Mouse (Mus musculus) liver, embryonic 14.5 days (tissue): ENCODE results near the gene Tia1. TPM values are rescaled to one million over a fixed set of nuclear protein-coding genes. Genes with fewer than 3 reads are reported as not detected.

ENCODE experiments used
- ATAC-seq: fragments of 200-750 bp; cut with Nextera tagmentation; 2 replicates; pipeline ENCODE4 v1.8.0; 2017; ENCODE audit warnings: moderate number of reproducible peaks, mild to moderate bottlenecking, moderate library complexity; ENCODE audit not compliant: insufficient read depth
- DNase-seq, 3 experiments: peaks; one replicate each; pipeline ENCODE4 v3.0.0-alpha.2; 2012 to 2013; ENCODE audit warnings: low read depth in 3 of 3, low spot score in 3 of 3
- H3K27ac ChIP-seq: fragments of 300-500 bp; sonication (generic); 2 replicates; pipeline ENCODE4 v1.5.1; 2014; ENCODE audit warnings: moderate library complexity, mild to moderate bottlenecking, control low read depth, inconsistent platforms
- H3K27me3 ChIP-seq: fragments of 300-500 bp; sonication (generic); 2 replicates; pipeline ENCODE4 v1.6.1; 2014; ENCODE audit warnings: mild to moderate bottlenecking, low read length, moderate library complexity; ENCODE audit not compliant: control insufficient read depth, insufficient read depth
- H3K36me3 ChIP-seq: fragments of 300-500 bp; sonication (generic); replicated peaks from 2 replicates; pipeline ENCODE4 v1.6.1; 2014; ENCODE audit warnings: low read depth; ENCODE audit not compliant: control insufficient read depth, insufficient read depth
- H3K4me1 ChIP-seq, 2 experiments: fragments of 200-500 bp in 1 of 2; fragments of 300-500 bp in 1 of 2; sonication (generic) in 1 of 2; replicated peaks; 2 replicates each; pipeline ENCODE4 v1.6.1; 2012 to 2014; ENCODE audit warnings: antibody characterized with exemption in 1 of 2, inconsistent platforms in 1 of 2, low read length in 1 of 2; ENCODE audit not compliant: control insufficient read depth in 2 of 2, insufficient read depth in 2 of 2
- H3K4me2 ChIP-seq: fragments of 300-500 bp; sonication (generic); 2 replicates; pipeline ENCODE4 v1.6.1; 2014; ENCODE audit warnings: low read depth, mild to moderate bottlenecking, control low read depth, moderate library complexity
- H3K4me3 ChIP-seq, 2 experiments: fragments of 200-500 bp in 1 of 2; fragments of 300-500 bp in 1 of 2; sonication (generic) in 1 of 2; 2 replicates each; pipeline ENCODE4 v1.5.1; 2012 to 2014; ENCODE audit warnings: low read depth in 2 of 2, low read length in 2 of 2, mild to moderate bottlenecking in 2 of 2, control low read depth in 1 of 2, inconsistent platforms in 1 of 2, moderate library complexity in 1 of 2; ENCODE audit not compliant: insufficient read depth in 1 of 2
- H3K9ac ChIP-seq: fragments of 300-500 bp; sonication (generic); replicated peaks from 2 replicates; pipeline ENCODE4 v1.6.1; 2014; ENCODE audit warnings: mild to moderate bottlenecking, control low read depth, moderate library complexity
- H3K9me3 ChIP-seq: fragments of 300-500 bp; sonication (generic); 2 replicates; pipeline ENCODE4 v1.6.1; 2016; ENCODE audit warnings: low read length, mixed read lengths; ENCODE audit not compliant: control insufficient read depth
- CTCF ChIP-seq: IDR thresholded peaks from 2 replicates; pipeline ENCODE4 v1.5.1; 2016; ENCODE audit warnings: antibody characterized with exemption, low read depth, control low read depth
- EP300 ChIP-seq: IDR thresholded peaks from 2 replicates; pipeline ENCODE4 v1.6.1; 2016; ENCODE audit warnings: antibody characterized with exemption, low read depth
- WGBS: fragments of 180-500 bp; shearing (Covaris S2); extraction: QIAGEN DNeasy Blood & Tissue Kit; methylation state at CpG from one replicate; pipeline ENCODE4 v1.1.7; 2014; ENCODE audit not compliant: insufficient replicate concordance; 5-methylcytosine and 5-hydroxymethylcytosine counted together
- polyA plus RNA-seq, 2 experiments: library from polyadenylated mRNA; depleted of rRNA in 1 of 2; stranded (reverse) in 1 of 2; unstranded in 1 of 2; fragments of >200 nt; fragmentation: Nextera tagmentation in 1 of 2; extraction: Ambion mirVana in 1 of 2; gene quantifications; 2 replicates each; pipeline versions ENCODE4 v1.2.1 to v1.2.3; 2012 to 2014

Tia1 gene
- polyA plus RNA-seq (2012; rRNA removed) (13.5 and 14.7 TPM in 2 replicates), polyA plus RNA-seq (2014; fragmentation: Nextera tagmentation; extraction: Ambion mirVana) (16.0 and 16.9 TPM in 2 replicates)

GRCm38 (mm10) chr6:86404100-86404861 is at the start of gene Tia1:
Gene Tia1 (plus strand): TSS chr6:86404219.
- no peak for TF ChIP-seq CTCF
- no peak for TF ChIP-seq EP300
- peaks cover 4 to 17% of the 10 kb centered on the region in 2 experiments; a peak in 3 of 4 replicates for H3K4me1 ChIP-seq
- no peaks in the 10 kb centered on the region for H3K27me3 ChIP-seq
- H3K4me3 ChIP-seq = peak within 1 kb of the TSS; percentile 88 to 92
- peak within 1 kb of the TSS; percentile 89 for H3K9ac ChIP-seq
- peak within 1 kb of the TSS; percentile 96 for H3K4me2 ChIP-seq
- ATAC-seq = peak; percentile 96
- DNase-seq = peak; percentile 92 to 95 (median 93)
- no peaks in the 10 kb centered on the region; the same call in 1 of the 2 replicates for H3K36me3 ChIP-seq
- H3K27ac ChIP-seq = peak within 1 kb of the TSS; percentile 75
- no peaks in the 10 kb centered on the region for H3K9me3 ChIP-seq
- under 1% methylated on average over 62 of the region's 62 CpGs for WGBS

- Histone ChIP-seq H3K36me3 (no peaks in the 10 kb centered on the region), H3K9ac (no peak overlapping the region), H3K9me3 (no peaks in the 10 kb centered on the region), H3K4me3 (no peak overlapping the region), H3K27ac (no peak overlapping the region), H3K4me1 (no peaks in the 10 kb centered on the region), H3K27me3 (no peaks in the 10 kb centered on the region), H3K4me2 (no peak overlapping the region)
- TF ChIP-seq EP300 (no peak), CTCF (peak; percentile 31)
- DNase-seq (no peak), ATAC-seq (no peak)
- WGBS = 58% methylated on average over 3 of the region's 3 CpGs
Observed at GRCm38 (mm10) chr6:86354948-86355347, 49.1 kb upstream of the Tia1 start.

- TF ChIP-seq EP300 (no peak), CTCF (no peak)
- no peaks in the 10 kb centered on the region for H3K27me3 ChIP-seq
- 36% methylated on average over 9 of the region's 9 CpGs for WGBS
- no peak for ATAC-seq
- no peak overlapping the region for H3K9ac ChIP-seq
- no peaks in the 10 kb centered on the region for H3K4me1 ChIP-seq
- H3K9me3 ChIP-seq = no peaks in the 10 kb centered on the region
- DNase-seq = no peak
- H3K4me2 ChIP-seq = no peak overlapping the region
- H3K4me3 ChIP-seq = no peak overlapping the region
- no peaks in the 10 kb centered on the region for H3K36me3 ChIP-seq
- H3K27ac ChIP-seq = no peak overlapping the region
Observed at GRCm38 (mm10) chr6:86356956-86357355, 47.1 kb upstream of the Tia1 start.

GRCm38 (mm10) chr6:86360691-86361090 is 43.3 kb upstream of the Tia1 start:
- Histone ChIP-seq H3K9ac (no peak overlapping the region), H3K36me3 (no peaks in the 10 kb centered on the region), H3K4me3 (no peak overlapping the region), H3K27me3 (no peaks in the 10 kb centered on the region), H3K4me2 (no peak overlapping the region), H3K27ac (no peak overlapping the region), H3K4me1 (no peaks in the 10 kb centered on the region), H3K9me3 (no peaks in the 10 kb centered on the region)
- TF ChIP-seq EP300 = no peak
- no peak for TF ChIP-seq CTCF
- 54% methylated on average over 7 of the region's 7 CpGs for WGBS
- ATAC-seq (no peak), DNase-seq (no peak)

GRCm38 (mm10) chr6:86361373-86361772 is 42.6 kb upstream of the Tia1 start:
- TF ChIP-seq EP300 (no peak), CTCF (peak; percentile 39)
- 73% methylated on average over 7 of the region's 7 CpGs for WGBS
- ATAC-seq (no peak), DNase-seq (no peak)
- Histone ChIP-seq H3K9ac (no peak overlapping the region), H3K4me3 (no peak overlapping the region), H3K9me3 (no peaks in the 10 kb centered on the region), H3K27ac (no peak overlapping the region), H3K4me1 (peaks cover under 1 to 5% of the 10 kb centered on the region in 2 experiments; a peak in 3 of 4 replicates), H3K4me2 (no peak overlapping the region), H3K36me3 (no peaks in the 10 kb centered on the region), H3K27me3 (no peaks in the 10 kb centered on the region)
